Mouse (Mus musculus): ENCODE data around the gene Slc17a1.

- no peak for TF ChIP-seq CTCF (conservative IDR thresholded peaks at IDR 0.05; ENCODE audit: low read length)
- no peak for TF ChIP-seq POU5F1 (IDR thresholded peaks at IDR 0.05; ENCODE audit: borderline replicate concordance, low read length)
These were observed 11.6 kb downstream of the Slc17a1 start for GRCm38 (mm10) chr13:23879106-23879505.

Data from E14TG2a.4 (cell line).